Mouse (Mus musculus): ENCODE results near the gene Patl1.
A peak's percentile ranks its signal among the peaks of the same experiment; 100 is the strongest.
"Not testable (repeated sequence)": the region's sequence is repeated elsewhere in the genome, so short reads cannot be mapped to it uniquely, and the experiment has no call there.

The Patl1 gene

DNA sequence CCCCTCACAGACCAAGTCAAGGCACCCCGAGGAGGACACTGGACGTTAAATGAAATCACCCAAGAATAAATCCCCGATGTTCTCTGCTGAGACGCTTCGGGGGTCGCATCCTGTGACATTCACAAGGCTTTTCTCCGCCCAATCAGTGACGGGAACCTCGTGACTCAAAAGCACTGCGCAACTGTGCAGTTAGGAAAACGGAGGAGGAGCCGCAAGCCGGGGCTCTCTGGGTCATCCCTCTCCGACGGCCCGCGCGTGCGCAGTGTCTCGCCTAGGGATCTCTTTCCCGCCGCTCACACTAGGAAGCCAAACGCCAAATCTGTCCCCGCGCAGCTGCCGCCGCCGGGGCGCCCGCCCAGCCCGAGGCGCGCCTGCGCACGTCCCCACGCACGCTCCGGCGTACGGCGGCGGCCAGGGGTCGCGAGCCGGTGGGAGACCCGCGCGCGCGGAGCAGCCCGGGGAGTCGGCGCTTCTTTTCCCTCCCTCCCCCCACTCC is at the start of gene Patl1:
Gene Patl1 (plus strand): TSS at position 363 of the 496 bp plus-strand sequence.
- peak; percentile 98 to 99 for DNase-seq (ENCODE audit: low spot score in 2 of 2)

DNA sequence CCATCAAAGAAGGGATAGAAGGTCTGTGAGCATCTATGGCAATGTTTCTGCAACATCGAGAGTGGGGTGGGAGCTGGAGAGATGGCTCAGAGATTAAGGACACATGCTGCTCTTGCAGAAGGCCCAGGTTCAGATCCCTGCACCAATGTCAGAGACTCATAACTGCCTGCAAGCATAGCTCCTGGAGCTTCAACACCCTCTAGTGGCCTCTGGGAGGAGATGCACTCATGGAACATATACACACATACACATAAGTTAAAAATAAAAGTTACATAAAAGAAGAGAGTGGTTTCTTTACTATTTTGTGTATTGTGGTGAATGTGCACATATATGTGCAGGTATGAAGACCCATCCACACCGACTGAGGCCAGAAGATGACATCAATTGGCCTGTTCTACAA is 44.4 kb upstream of the Patl1 start:
- DNase-seq (ENCODE audit: low spot score in 2 of 2) = no peak

DNA sequence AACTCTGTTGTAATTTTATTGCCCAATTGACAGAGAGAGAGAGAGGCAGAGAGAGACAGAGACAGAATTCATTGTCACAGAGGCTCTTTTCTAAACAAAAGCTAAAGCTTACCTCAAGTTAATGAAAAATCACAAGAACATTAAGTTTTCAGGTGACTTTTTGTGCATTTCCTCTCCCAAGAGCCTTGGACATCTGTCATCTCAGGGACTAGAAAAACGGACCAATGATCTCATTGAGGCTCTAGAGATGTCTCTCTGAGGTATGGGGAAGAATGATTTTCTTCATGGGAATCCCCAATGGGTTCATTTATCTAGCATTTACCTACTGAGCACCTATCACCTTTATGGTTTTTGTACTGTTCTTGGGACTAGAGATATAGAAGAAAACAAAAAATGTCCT is 37.2 kb upstream of the Patl1 start, which contains the start of gene Olfr1419:
Gene Olfr1419 (minus strand): TSS at position 101 of the 400 bp plus-strand sequence.
- DNase-seq (ENCODE audit: low spot score in 2 of 2) = no peak

DNA sequence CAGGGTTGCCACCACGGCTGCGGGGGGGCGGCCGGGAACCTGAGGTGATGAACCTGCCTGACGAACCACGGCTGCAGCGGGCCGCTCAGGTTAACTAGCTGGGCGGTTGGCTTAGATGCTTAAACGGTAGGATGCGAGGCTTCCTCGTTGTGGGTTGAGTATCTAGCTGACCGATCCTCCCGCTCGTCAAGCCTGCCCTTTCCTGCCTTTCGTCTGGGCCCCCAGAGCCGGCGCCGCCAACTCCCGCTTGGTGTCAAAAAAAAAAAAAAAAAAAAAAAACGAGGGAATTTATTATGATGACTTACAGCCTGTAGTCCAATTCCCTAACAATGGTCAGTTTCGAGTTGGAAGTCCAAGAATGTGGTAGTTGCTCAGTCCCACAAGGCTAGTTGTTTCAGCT is 33.8 kb upstream of the Patl1 start:
- not testable (repeated sequence) for DNase-seq (ENCODE audit: low spot score in 2 of 2)

DNA sequence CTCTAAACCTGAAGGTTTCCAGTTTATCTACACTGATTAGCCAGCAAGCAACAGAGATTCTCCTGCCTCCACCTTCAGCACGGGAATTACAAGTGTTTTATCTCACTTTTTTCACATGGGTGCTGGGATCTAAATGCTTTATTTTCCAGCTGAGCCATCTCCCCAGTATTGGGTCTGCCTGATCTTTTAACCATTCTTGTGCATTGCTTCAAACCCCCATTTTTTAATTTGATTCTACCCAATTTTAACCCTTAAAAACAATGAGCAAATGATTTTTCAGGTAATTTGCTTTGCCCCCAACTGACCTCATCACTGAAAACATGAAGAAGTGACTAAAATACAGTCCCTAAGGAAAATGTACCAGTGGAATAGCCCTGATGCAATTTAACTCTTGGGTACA is 25.9 kb upstream of the Patl1 start, which contains the start of gene Olfr1420:
Gene Olfr1420 (plus strand): TSS at position 301 of the 400 bp plus-strand sequence.
- DNase-seq (ENCODE audit: low spot score in 2 of 2) = no peak

DNA sequence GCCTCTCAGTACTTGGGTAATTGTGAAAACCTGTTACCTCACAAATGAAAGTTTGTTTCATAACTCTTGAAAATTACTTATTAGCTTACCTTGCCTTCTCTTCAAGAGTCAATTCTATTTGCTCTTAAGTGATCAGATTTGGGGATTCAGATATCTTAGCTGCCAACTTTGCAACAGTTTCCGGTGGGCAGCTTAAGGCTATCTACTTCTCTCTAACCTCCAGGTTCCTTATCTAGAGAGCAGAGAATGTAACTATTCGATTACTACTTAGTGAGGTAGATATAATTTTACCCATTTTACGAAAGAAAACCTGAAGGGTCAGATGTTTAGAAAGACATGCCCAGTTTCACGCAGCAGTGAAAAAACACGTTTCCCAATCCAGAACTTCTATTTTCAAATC is 1.2 kb upstream of the Patl1 start:
- DNase-seq (ENCODE audit: low spot score in 2 of 2) = no peak

DNA sequence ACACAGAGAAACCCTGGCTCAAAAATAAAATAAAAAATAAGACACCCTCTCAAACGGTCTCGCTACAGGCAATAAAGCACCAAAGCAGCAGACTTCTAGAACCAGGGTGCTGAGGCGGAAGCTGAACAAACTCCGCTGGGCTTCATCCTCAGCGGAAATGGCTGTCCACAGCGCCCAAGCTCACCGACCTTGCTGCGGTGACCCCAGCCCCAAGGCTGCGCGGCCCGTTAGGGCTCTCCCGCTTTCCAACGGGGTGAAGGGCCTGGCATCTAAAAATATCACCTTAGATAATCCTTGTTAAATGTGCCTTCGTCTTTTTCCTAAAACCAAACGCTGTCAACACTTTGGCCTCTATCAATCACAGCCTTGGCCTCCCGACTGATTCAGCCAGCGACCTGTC is 596 bp upstream of the Patl1 start:
- no peak for DNase-seq (ENCODE audit: low spot score in 2 of 2)

DNA sequence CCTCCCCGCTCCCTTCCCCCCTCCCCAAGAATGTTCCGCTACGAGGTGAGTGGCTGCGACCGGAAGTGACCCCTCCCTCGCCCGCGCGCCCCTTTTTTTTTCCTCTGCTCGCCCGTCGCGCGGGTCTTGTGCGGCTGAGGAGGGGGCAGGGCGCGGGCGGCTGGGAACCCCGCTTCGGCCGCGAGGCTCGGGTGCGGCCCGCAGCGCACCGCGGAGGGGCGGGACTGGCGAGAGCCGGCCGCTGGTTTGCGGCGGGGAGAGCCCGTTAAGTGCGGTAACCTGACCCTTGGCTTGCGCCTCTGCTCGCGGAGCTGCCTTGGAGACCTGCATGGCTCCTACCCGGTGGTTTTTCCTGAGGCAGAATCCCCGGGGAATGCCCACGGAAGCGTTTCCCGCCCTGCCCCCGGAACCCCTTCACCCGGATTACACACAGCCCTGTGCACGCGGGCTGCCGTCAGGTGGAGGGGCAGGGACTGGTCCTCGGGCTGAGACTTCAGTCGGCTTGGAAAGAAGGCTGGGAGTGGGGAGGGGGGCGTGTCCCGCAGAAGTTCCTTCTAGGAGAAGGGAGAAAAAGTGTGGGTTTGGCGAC is 428 bp downstream of the Patl1 start:
- peak; percentile 65 to 66 for DNase-seq (ENCODE audit: low spot score in 2 of 2)

DNA sequence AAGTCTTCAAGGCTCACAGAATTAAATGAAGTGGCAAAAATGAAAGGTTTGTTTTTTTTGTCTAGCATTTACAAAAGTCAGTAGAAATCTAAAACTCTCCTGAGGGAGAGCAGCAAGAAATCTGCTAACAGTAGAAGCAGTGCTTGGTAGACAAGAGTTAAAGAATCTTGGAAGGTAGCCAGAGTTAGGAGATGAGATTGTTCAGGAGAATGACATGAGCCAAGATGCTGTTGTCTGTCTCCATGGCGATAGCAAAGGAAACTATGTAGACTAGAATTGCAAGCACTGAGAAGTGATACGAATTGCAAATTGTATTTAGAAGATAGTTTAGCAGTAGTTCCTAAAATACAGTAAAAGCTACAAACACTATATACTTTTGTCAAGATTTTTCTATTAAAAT is 3.6 kb downstream of the Patl1 start:
- DNase-seq (ENCODE audit: low spot score in 2 of 2) = peak; percentile 29 to 33

DNA sequence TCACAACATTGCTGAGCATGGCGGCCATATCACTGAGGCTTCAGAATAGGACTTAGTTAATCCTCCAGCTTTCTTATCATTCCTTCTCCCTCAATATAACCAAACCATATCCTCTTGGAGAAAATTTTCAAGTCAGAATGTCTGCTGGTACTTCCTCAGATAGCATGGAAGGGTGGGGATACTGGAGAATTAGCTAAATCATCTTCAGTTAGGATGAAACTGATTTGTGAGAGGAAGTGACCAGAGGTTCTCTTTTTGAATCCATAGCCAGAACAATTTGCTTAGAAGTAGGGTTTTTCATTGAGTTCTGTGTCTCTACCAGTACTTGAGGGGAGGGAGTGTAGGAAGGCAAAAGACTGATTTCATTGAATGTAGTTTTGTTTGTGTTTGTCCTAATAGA is 9.9 kb downstream of the Patl1 start:
- no peak for DNase-seq (ENCODE audit: low spot score in 2 of 2)

DNA sequence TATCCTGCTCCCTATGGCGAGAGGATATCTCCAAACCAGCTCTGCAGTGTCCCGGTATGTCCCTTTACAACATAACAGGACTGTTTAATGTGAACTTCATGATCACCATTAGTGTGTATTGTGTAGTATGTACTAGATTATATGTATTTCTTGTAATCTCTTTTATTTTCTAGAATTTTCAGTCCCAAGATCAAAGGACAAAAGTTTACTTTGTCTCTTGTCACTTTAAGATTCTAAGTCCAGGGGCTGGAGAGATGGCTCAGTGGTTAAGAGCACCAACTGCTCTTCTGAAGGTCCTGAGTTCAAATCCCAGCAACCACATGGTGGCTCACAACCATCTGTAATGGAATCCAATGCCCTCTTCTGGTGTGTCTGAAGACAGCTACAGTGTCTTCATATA is 10.3 kb downstream of the Patl1 start:
- not testable (repeated sequence) for DNase-seq (ENCODE audit: low spot score in 2 of 2)

DNA sequence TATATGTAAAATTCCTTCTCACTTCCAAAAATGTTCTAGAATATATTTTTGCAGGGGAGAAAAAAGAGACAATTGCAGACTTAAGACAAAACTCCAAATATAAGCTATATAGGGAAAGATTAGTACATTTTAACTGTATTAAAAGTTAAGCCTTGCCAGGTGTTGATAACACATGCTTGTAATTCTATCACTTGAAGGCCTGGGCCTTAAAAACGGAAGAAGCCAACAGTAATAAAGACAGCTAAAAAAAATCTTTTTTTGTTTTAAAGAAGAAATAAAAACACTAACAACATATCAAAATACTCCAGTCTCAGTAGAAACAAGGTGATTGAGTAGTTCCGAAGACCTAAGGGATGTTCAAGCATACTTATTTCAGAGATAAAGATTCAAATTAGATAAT is 14.2 kb downstream of the Patl1 start:
- DNase-seq (ENCODE audit: low spot score in 2 of 2) = no peak

DNA sequence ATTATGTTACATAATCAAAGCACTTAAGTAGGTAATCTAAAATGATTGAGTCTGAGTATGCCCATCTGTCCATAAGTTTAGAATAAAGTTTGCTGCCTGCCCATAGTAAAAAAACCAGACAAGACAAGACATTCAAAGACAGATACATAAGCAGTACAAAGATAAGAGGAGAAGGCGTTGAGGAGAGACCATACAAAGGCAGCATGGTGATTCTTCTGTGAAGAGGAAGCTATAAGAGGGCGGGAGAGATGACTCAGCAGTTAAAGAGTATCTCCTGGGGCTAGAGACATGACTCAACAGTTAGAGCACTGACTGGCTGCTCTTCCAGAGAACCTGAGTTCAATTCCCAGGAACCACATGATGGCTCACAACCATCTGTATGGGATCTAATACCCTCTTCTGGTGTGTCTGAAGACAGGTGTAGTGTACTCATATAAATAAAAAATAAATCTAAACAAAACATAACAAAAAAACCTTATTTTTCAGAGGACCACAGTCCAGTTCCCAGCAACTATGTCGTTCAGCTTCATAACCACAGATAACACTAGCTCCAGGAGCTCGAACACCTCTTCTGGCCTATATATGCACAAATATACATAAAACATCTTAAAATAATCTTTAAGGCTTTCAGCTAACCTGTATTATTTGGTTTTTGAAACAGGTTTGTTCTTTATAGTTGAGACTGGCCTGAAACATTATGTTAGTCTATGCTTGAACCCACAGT is 16.0 kb downstream of the Patl1 start:
- no peak for DNase-seq (ENCODE audit: low spot score in 2 of 2)

DNA sequence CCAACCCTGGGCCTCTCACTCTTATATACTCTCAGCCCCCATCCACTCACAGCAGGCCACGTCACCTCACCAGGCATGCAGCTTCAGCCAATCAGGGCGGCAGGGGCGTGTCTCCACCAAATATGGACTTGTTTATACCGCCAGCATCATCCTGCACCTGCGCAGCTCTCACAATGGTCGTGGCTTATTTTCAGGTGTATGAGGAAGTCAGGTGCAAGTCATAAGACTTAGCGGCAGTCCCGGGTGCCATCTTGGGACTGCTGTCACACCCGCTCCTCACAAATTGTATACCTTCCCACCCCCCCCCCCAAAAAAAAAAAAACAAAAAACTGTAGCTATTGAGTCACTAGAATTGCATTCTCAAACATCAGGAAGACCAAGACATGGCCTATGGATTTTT is 34.3 kb downstream of the Patl1 start:
- DNase-seq (ENCODE audit: low spot score in 2 of 2) = not testable (repeated sequence)

DNA sequence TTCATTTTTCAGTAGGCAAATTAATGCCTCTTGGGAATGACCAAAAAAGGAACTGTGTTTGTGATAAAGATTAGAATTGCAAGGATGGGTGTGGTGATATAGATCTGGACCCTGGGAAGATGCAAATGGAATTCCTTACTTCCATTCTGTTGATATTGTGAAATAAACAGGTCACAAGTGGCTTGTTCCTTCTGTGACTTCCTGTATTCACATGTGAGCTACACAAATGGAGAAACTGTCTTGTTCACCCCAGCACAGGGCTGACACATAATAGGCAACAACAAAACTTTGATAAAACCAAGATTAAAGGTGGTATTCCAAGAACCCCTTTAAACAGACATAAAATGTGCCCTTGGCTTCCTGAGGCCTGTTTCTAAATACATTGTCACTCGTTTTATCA is 37.7 kb downstream of the Patl1 start:
- no peak for DNase-seq (ENCODE audit: low spot score in 2 of 2)

DNA sequence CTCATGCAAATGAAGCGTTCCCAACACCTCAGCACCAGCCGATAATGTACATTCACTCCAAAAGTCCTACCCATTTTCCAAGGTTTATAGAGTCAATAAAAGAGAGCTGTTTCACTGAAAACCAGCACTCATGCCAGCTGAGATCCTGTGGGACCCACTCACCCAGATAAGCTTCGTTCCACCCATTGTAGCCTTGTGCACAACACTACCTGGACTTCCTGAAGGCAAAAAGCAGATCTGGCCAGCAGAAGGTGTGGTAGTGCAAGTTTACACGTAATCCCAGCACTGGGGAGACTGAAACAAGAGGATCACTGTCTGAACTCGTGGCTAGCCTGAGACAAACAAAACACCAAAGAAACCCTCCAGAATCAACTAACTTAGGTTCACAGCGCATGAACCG is 38.5 kb downstream of the Patl1 start:
- no peak for DNase-seq (ENCODE audit: low spot score in 2 of 2)

DNA sequence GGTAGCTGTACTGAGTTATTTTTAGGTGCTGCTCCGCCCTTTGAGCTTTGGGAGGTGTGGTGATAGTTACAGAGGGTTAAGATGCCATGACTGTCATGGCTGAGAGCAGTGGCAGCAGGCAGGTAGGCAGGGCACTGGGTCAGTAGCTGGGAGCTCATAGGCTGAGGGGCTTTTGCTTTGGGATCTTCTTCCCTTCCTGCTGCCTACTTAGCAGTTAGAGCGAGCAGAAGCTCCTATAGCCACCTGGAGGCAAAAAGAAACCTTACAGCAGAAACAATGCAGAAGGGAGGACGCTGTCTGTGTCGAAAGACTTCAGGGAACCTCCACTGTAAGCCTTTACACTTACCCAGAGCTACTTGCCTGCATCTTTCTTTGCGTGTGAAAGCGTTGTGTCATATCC is 42.0 kb downstream of the Patl1 start:
- no peak for DNase-seq (ENCODE audit: low spot score in 2 of 2)

DNA sequence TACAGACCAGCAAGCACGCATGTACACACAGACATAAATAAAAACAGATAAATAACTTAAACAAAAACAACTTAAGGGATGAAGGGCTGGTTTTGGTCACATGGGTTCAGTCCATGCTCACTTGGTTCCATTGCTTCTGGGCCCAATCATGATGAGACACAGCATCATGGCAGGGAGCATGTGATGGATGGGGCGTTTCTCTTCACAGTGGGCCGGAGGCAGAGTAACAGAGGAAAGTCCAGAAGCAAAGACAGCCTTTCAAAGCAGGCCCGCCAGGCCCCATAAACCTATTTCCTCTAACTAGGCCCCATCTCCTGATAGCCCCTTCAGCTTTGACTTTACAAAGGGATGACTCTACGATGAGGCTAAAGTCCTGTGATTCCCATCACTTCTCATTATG is 44.4 kb downstream of the Patl1 start:
- no peak for DNase-seq (ENCODE audit: low spot score in 2 of 2)

DNA sequence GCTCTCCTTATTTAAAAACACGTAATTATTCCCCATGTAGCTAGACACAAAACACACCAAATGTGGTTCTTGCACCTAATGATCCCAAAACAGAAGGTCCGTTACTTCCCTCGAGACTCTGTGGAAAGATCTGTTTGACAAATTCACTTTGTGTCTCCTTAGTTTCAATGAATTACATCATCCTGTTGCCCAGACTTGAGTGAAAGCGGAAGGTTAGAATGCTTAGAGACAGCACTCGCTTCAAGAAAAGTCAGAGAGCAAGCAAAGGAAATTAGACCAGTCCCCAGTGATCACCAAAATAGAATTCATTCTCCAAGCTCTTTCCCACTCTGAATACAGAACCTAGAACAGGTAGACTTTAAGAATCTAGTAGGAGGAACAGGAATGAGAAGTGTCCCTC is 45.2 kb downstream of the Patl1 start:
- DNase-seq (ENCODE audit: low spot score in 2 of 2) = no peak

DNA sequence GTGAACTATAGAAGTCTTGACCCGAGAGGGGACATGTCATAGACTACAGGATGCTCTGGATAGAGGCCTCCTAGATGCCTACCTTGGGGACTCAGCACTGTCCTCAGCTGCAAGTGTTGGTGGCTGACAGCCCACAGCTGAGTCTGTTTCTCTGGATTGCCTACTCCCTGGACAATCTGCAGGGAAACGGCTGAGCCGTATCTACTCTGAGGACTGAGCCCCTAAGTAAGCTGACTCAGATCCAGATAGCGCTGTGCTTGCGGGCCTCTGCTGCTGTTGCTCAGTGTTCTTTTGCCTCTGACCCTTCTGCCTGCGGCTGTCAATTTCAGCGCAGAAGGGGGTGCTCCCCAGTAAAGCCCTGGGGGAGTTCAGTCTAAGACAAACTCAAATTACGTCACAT is 45.6 kb downstream of the Patl1 start:
- DNase-seq (ENCODE audit: low spot score in 2 of 2) = no peak

DNA sequence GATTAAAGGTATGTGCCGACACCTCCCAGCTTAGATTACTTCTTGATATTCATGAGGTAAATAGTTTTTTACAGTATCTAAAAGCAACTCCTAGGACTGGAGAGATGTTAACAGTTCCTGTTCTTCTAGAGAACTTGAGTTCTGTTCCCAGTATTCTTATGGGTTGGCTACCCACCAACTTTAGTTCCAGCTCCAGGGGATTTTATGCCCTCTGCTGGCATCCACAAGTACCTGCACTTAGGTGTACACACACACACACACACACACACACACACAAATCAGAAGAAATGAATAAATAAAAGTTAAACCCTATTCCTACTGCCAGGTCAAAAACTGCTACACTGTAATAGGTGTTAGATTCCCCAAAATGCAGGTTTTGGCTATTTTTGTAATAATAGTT is 52.1 kb downstream of the Patl1 start:
- DNase-seq (ENCODE audit: low spot score in 2 of 2) = no peak

DNA sequence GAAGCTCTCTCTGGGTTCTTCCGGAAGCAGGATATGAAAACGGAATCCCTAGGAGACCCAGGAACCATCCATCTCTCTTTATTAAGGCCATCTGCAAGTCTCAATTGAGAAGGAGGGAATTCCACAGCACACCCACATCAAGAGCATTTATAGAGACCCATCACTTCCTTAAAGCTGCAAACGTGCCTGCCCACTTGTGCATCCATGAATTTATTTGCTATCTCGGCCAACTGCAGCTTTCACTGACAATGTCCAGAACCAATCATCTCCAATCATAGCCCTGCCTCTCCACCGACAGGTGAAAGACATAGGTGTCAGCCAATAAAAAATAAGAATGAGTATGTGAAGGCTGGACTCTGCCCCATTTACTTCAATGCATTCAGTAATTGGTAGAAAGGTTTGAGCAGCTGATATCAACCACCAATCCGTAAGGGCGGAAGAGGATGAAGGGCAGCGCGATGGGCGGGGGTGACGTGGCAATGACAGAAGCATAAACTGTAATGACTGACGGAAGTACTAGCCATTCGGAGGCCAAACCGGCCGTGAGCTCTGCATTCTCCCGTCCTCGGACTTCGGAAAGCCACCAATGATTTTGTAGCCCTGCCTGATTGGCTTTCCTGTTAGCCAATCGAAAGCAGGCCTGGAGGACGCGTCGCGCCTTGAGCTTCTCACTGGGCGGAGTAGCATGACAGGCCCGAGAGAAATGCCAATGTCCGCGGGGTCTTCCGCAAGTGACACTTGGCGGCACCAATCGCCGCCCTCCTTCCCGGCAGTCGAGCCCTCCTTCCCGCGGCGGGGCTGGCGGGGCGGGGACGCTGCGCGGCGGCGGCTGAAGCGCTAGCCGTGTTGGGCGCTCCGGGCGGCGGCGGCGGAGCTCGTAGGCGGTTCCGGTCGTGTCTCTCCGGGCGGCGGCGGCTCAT is 53.1 kb downstream of the Patl1 start, which contains the start of gene Osbp:
Gene Osbp (plus strand): TSS at position 919 of the 920 bp plus-strand sequence.
- peak; percentile 100 for DNase-seq (ENCODE audit: low spot score in 2 of 2)

All from heart, adult 9 months (tissue).